In genomic region chr14:52244041-52244689, GRCm38 (mm10) we compare ENCODE assay signal across 8 mouse cellular contexts. TPM values are rescaled to one million over a fixed set of nuclear protein-coding genes. Genes with fewer than 3 reads are reported as not detected.
DNase-seq lines count a peak whose midpoint lies in the region; ATAC-seq and TF ChIP-seq lines count a peak whose summit lies in the region.

No protein-coding gene starts in this region.

- ATAC-seq in embryonic facial prominence, embryonic 13.5 days (ENCODE audit: insufficient number of reproducible peaks, insufficient read depth, low FRiP score, low TSS enrichment, low read depth): peak; percentile 98
- peak; percentile 98 for ATAC-seq in limb, embryonic 12.5 days (ENCODE audit: insufficient number of reproducible peaks, insufficient read depth, low FRiP score, low TSS enrichment, low read depth)
- peak; percentile 100 for ATAC-seq in midbrain, embryonic 15.5 days (replicated peaks)

- TF ChIP-seq POLR2A in kidney, adult 2 months (IDR thresholded peaks at IDR 0.05; ENCODE audit: low read depth, low read length): no peak
- TF ChIP-seq POLR2A in spleen, adult 2 months (IDR thresholded peaks at IDR 0.05; ENCODE audit: low read depth, low read length): peak; percentile 31; the same call in 1 of the 2 replicates

- no peak for TF ChIP-seq CTCF in kidney, adult 2 months (conservative IDR thresholded peaks at IDR 0.05; ENCODE audit: insufficient read depth, insufficient read length, low read depth, low read length)
- no peak for TF ChIP-seq CTCF in spleen, adult 2 months (IDR thresholded peaks at IDR 0.05; ENCODE audit: extremely low read depth, insufficient read depth, insufficient read length, insufficient replicate concordance)

- no peaks in the 10 kb centered on the region for H3K9me3 ChIP-seq in embryonic facial prominence, embryonic 13.5 days
- H3K9me3 ChIP-seq in limb, embryonic 12.5 days: no peaks in the 10 kb centered on the region
- H3K9me3 ChIP-seq in midbrain, embryonic 15.5 days: no peaks in the 10 kb centered on the region

- DNase-seq in 3134 (ENCODE audit: extremely low read depth, insufficient read length, low spot score): peak; percentile 84
- DNase-seq in adrenal gland, postnatal 36 days: peak; percentile 98 to 99
- DNase-seq in heart, adult 18-20 months: peak; percentile 99 to 100
- DNase-seq in kidney, adult 2 months: peak; percentile 99
- peak; percentile 99 to 100 for DNase-seq in spleen, adult 2 months (ENCODE audit: low read depth in 1 of 2, low spot score in 2 of 2)

- H3K27ac ChIP-seq in embryonic facial prominence, embryonic 13.5 days: peak overlapping the region; percentile 75
- peak overlapping the region; percentile 26; the same call in 1 of the 2 replicates for H3K27ac ChIP-seq in kidney, adult 2 months (ENCODE audit: insufficient read depth, low read depth, low read length)
- peak overlapping the region; percentile 77 for H3K27ac ChIP-seq in limb, embryonic 12.5 days
- peak overlapping the region; percentile 74 for H3K27ac ChIP-seq in midbrain, embryonic 15.5 days
- H3K27ac ChIP-seq in spleen, adult 2 months (ENCODE audit: insufficient read depth, low read length): peak overlapping the region; percentile 31

- peak overlapping the region; percentile 77 for H3K4me2 ChIP-seq in embryonic facial prominence, embryonic 13.5 days
- peak overlapping the region; percentile 79 for H3K4me2 ChIP-seq in limb, embryonic 12.5 days
- peak overlapping the region; percentile 81 for H3K4me2 ChIP-seq in midbrain, embryonic 15.5 days

- peak overlapping the region; percentile 81 for H3K4me3 ChIP-seq in embryonic facial prominence, embryonic 13.5 days
- H3K4me3 ChIP-seq in kidney, adult 2 months (ENCODE audit: insufficient read depth, low read depth, low read length): peak overlapping the region; percentile 90
- peak overlapping the region; percentile 84 for H3K4me3 ChIP-seq in limb, embryonic 12.5 days (replicated peaks)
- H3K4me3 ChIP-seq in midbrain, embryonic 15.5 days: peak overlapping the region; percentile 60
- H3K4me3 ChIP-seq in spleen, adult 2 months (ENCODE audit: extremely low read depth, insufficient read depth, insufficient read length): peak overlapping the region; percentile 88

- H3K36me3 ChIP-seq in embryonic facial prominence, embryonic 13.5 days: peaks cover 2% of the 10 kb centered on the region; the same call in 1 of the 2 replicates
- no peaks in the 10 kb centered on the region for H3K36me3 ChIP-seq in kidney, adult 2 months (ENCODE audit: control insufficient read depth, insufficient read depth, low read length)
- H3K36me3 ChIP-seq in limb, embryonic 12.5 days: peaks cover 7% of the 10 kb centered on the region
- no peaks in the 10 kb centered on the region for H3K36me3 ChIP-seq in midbrain, embryonic 15.5 days (replicated peaks)
- H3K36me3 ChIP-seq in spleen, adult 2 months (ENCODE audit: control insufficient read depth, insufficient read depth, low read length): no peaks in the 10 kb centered on the region

- H3K27me3 ChIP-seq in embryonic facial prominence, embryonic 13.5 days: no peaks in the 10 kb centered on the region
- H3K27me3 ChIP-seq in kidney, adult 2 months (replicated peaks; ENCODE audit: control insufficient read depth, insufficient read depth, low read length): no peaks in the 10 kb centered on the region
- H3K27me3 ChIP-seq in limb, embryonic 12.5 days: no peaks in the 10 kb centered on the region
- no peaks in the 10 kb centered on the region for H3K27me3 ChIP-seq in midbrain, embryonic 15.5 days (replicated peaks)
- H3K27me3 ChIP-seq in spleen, adult 2 months (ENCODE audit: control insufficient read depth, insufficient read depth, low read length): no peaks in the 10 kb centered on the region

- peaks cover 13% of the 10 kb centered on the region for H3K4me1 ChIP-seq in embryonic facial prominence, embryonic 13.5 days
- peaks cover 6% of the 10 kb centered on the region; the same call in 1 of the 2 replicates for H3K4me1 ChIP-seq in kidney, adult 2 months (ENCODE audit: control insufficient read depth, insufficient read depth, low read length)
- H3K4me1 ChIP-seq in limb, embryonic 12.5 days (replicated peaks): peaks cover 10% of the 10 kb centered on the region
- peaks cover 15% of the 10 kb centered on the region for H3K4me1 ChIP-seq in midbrain, embryonic 15.5 days
- H3K4me1 ChIP-seq in spleen, adult 2 months (ENCODE audit: control insufficient read depth, insufficient read depth, insufficient read length): peaks cover 9% of the 10 kb centered on the region

- WGBS in embryonic facial prominence, embryonic 13.5 days: under 1% methylated on average over 32 of the region's 32 CpGs
- under 1% methylated on average over 32 of the region's 32 CpGs for WGBS in kidney, adult 2 months
- WGBS in limb, embryonic 12.5 days: under 1% methylated on average over 32 of the region's 32 CpGs
- WGBS in midbrain, embryonic 15.5 days: under 1% methylated on average over 32 of the region's 32 CpGs
- WGBS in spleen, adult 2 months: under 1% methylated on average over 32 of the region's 32 CpGs

- peak overlapping the region; percentile 88 for H3K9ac ChIP-seq in embryonic facial prominence, embryonic 13.5 days
- H3K9ac ChIP-seq in limb, embryonic 12.5 days (replicated peaks): peak overlapping the region; percentile 76
- H3K9ac ChIP-seq in midbrain, embryonic 15.5 days: peak overlapping the region; percentile 68

RNA-seq across cellular contexts. Expression of gene Chd8, which starts 13.4 kb away (rescaled TPM):
- total RNA-seq in adrenal gland, postnatal 36 days (2021): 10 to 100 TPM; 90.1 to 92.4 TPM
- 47.4 and 49.9 TPM in 2 replicates for polyA plus RNA-seq in embryonic facial prominence, embryonic 13.5 days (2015; fragmentation: Nextera tagmentation; extraction: Ambion mirVana)
- 10 to 100 TPM; 34.2 to 37.7 TPM for total RNA-seq in heart, adult 18-20 months (2021)
- polyA plus RNA-seq in kidney, adult 2 months (2012; rRNA removed): 20.6 and 22.1 TPM in 2 replicates
- 49.6 and 53.7 TPM in 2 replicates for polyA plus RNA-seq in limb, embryonic 12.5 days (2016; fragmentation: Nextera tagmentation; extraction: Ambion mirVana)
- 37.8 and 43.9 TPM in 2 replicates for polyA plus RNA-seq in midbrain, embryonic 15.5 days (2015; fragmentation: Nextera tagmentation; extraction: Ambion mirVana)
- 33.2 and 34.2 TPM in 2 replicates for polyA plus RNA-seq in spleen, adult 2 months (2012; rRNA removed)

RNA-seq across cellular contexts. Expression of gene Tox4, which starts 34.8 kb away (rescaled TPM):
- total RNA-seq in adrenal gland, postnatal 36 days (2021): 10 to 100 TPM; 55.3 to 70.4 TPM
- 41.9 TPM in 2 replicates for polyA plus RNA-seq in embryonic facial prominence, embryonic 13.5 days (2015; fragmentation: Nextera tagmentation; extraction: Ambion mirVana)
- 10 to 100 TPM; 30.3 to 35.8 TPM for total RNA-seq in heart, adult 18-20 months (2021)
- 26.6 and 32.0 TPM in 2 replicates for polyA plus RNA-seq in kidney, adult 2 months (2012; rRNA removed)
- 47.2 and 51.3 TPM in 2 replicates for polyA plus RNA-seq in limb, embryonic 12.5 days (2016; fragmentation: Nextera tagmentation; extraction: Ambion mirVana)
- polyA plus RNA-seq in midbrain, embryonic 15.5 days (2015; fragmentation: Nextera tagmentation; extraction: Ambion mirVana): 56.0 and 61.0 TPM in 2 replicates
- 27.5 and 31.0 TPM in 2 replicates for polyA plus RNA-seq in spleen, adult 2 months (2012; rRNA removed)

RNA-seq across cellular contexts. Expression of gene Rab2b, which starts 35.2 kb away (rescaled TPM):
- 10 to 100 TPM; 38.2 to 45.1 TPM for total RNA-seq in adrenal gland, postnatal 36 days (2021)
- 24.0 and 27.9 TPM in 2 replicates for polyA plus RNA-seq in embryonic facial prominence, embryonic 13.5 days (2015; fragmentation: Nextera tagmentation; extraction: Ambion mirVana)
- 1 to 10 TPM; 3.8 to 5.5 TPM for total RNA-seq in heart, adult 18-20 months (2021)
- 7.5 and 8.4 TPM in 2 replicates for polyA plus RNA-seq in kidney, adult 2 months (2012; rRNA removed)
- polyA plus RNA-seq in limb, embryonic 12.5 days (2016; fragmentation: Nextera tagmentation; extraction: Ambion mirVana): 23.2 and 23.5 TPM in 2 replicates
- 64.0 and 67.6 TPM in 2 replicates for polyA plus RNA-seq in midbrain, embryonic 15.5 days (2015; fragmentation: Nextera tagmentation; extraction: Ambion mirVana)
- 6.5 and 7.3 TPM in 2 replicates for polyA plus RNA-seq in spleen, adult 2 months (2012; rRNA removed)

RNA-seq across cellular contexts. Expression of gene Supt16, which starts 46.9 kb away (rescaled TPM):
- total RNA-seq in adrenal gland, postnatal 36 days (2021): 10 to 100 TPM; 55.2 to 59.7 TPM
- polyA plus RNA-seq in embryonic facial prominence, embryonic 13.5 days (2015; fragmentation: Nextera tagmentation; extraction: Ambion mirVana): 74.6 TPM in 2 replicates
- total RNA-seq in heart, adult 18-20 months (2021): 10 to 100 TPM; 22.3 to 23.7 TPM
- polyA plus RNA-seq in kidney, adult 2 months (2012; rRNA removed): 7.1 and 10.2 TPM in 2 replicates
- 83.2 and 84.7 TPM in 2 replicates for polyA plus RNA-seq in limb, embryonic 12.5 days (2016; fragmentation: Nextera tagmentation; extraction: Ambion mirVana)
- 43.0 and 45.4 TPM in 2 replicates for polyA plus RNA-seq in midbrain, embryonic 15.5 days (2015; fragmentation: Nextera tagmentation; extraction: Ambion mirVana)
- polyA plus RNA-seq in spleen, adult 2 months (2012; rRNA removed): 7.7 and 8.7 TPM in 2 replicates

Comparison
In these comparisons a context has a peak if more than half of its experiments do, and no peak if none do; other contexts are left out.
1. Peak in every context shown above with its lines: DNase-seq, ATAC-seq, H3K4me3 ChIP-seq and H3K27ac ChIP-seq.
2. H3K27ac ChIP-seq: peak in every context shown above with its lines; median percentile 77 in limb, embryonic 12.5 days; 75 in embryonic facial prominence, embryonic 13.5 days; 74 in midbrain, embryonic 15.5 days; 31 in spleen, adult 2 months; 26 in kidney, adult 2 months.